Mouse (Mus musculus) G1E (cell line): ENCODE data around the gene Arrb2. TPM values are rescaled to one million over a fixed set of nuclear protein-coding genes. Genes with fewer than 3 reads are reported as not detected.
A peak's percentile ranks its signal among the peaks of the same experiment; 100 is the strongest.

ENCODE experiments used
- ATAC-seq: 2 replicates; pipeline ENCODE4 v1.8.0; 2016; ENCODE audit warnings: mild to moderate bottlenecking; ENCODE audit not compliant: insufficient number of reproducible peaks, poor library complexity, low FRiP score, severe bottlenecking; ENCODE audit errors: extremely low read depth
- DNase-seq: peaks from one replicate; pipeline ENCODE4 v3.0.0; 2012; ENCODE audit warnings: low spot score
- H3K27me3 ChIP-seq: 2 replicates; pipeline ENCODE4 v1.6.1; 2012; ENCODE audit warnings: mild to moderate bottlenecking, low read length, inconsistent platforms; ENCODE audit not compliant: insufficient read depth
- H3K36me3 ChIP-seq: replicated peaks from 2 replicates; pipeline ENCODE3; 2012; ENCODE audit warnings: mild to moderate bottlenecking, inconsistent platforms
- H3K4me1 ChIP-seq: 2 replicates; pipeline ENCODE4 v1.6.1; 2012; ENCODE audit warnings: low read depth, low read length, inconsistent platforms, mixed read lengths; ENCODE audit not compliant: insufficient read depth
- H3K4me3 ChIP-seq: 2 replicates; pipeline ENCODE4 v1.5.1; 2012; ENCODE audit warnings: low read depth, mild to moderate bottlenecking, inconsistent platforms, low read length, moderate library complexity, mixed read lengths
- H3K9me3 ChIP-seq: replicated peaks from 2 replicates; pipeline ENCODE4 v1.6.1; 2012; ENCODE audit warnings: inconsistent platforms
- CTCF ChIP-seq: IDR thresholded peaks from 2 replicates; pipeline ENCODE4 v1.5.1; 2012; ENCODE audit warnings: low read depth, low read length, inconsistent platforms, mixed read lengths
- GATA1 ChIP-seq: IDR thresholded peaks from 2 replicates; pipeline ENCODE4 v1.6.1; 2012; ENCODE audit warnings: borderline replicate concordance, low read length, inconsistent platforms, mixed read lengths
- GATA2 ChIP-seq: IDR thresholded peaks from 2 replicates; pipeline ENCODE4 v1.6.1; 2012; ENCODE audit warnings: low read depth, low read length, inconsistent platforms, borderline replicate concordance
- POLR2AphosphoS5 ChIP-seq: IDR thresholded peaks from 2 replicates; pipeline ENCODE4 v1.6.1; 2012; ENCODE audit warnings: low read depth, low read length, inconsistent platforms; ENCODE audit not compliant: insufficient replicate concordance
- TAL1 ChIP-seq: conservative IDR thresholded peaks from 2 replicates; pipeline ENCODE4 v1.6.1; 2012; ENCODE audit warnings: low read depth, low read length, inconsistent platforms, mixed read lengths
- polyA plus RNA-seq: library from polyadenylated mRNA; stranded (reverse); fragments of >175 nt; gene quantifications from 2 replicates; pipeline ENCODE4 v1.2.3, GENCODE M21; 2012
- total RNA-seq, 2 experiments: library from RNA; stranded (forward) in 1 of 2; stranded (reverse) in 1 of 2; fragments of 200-1000 nt in 1 of 2; fragments of >200 nt in 1 of 2; fragmentation: Nextera tagmentation in 1 of 2; gene quantifications; 2 replicates each; pipeline ENCODE4 v1.2.3; 2014 to 2017

Arrb2 gene
- total RNA-seq (2014; fragmentation: Nextera tagmentation), result 51.7 and 69.3 TPM in 2 replicates
- 97.1 and 114 TPM in 2 replicates for total RNA-seq (2017)
- polyA plus RNA-seq, result 327 and 349 TPM in 2 replicates

DNA sequence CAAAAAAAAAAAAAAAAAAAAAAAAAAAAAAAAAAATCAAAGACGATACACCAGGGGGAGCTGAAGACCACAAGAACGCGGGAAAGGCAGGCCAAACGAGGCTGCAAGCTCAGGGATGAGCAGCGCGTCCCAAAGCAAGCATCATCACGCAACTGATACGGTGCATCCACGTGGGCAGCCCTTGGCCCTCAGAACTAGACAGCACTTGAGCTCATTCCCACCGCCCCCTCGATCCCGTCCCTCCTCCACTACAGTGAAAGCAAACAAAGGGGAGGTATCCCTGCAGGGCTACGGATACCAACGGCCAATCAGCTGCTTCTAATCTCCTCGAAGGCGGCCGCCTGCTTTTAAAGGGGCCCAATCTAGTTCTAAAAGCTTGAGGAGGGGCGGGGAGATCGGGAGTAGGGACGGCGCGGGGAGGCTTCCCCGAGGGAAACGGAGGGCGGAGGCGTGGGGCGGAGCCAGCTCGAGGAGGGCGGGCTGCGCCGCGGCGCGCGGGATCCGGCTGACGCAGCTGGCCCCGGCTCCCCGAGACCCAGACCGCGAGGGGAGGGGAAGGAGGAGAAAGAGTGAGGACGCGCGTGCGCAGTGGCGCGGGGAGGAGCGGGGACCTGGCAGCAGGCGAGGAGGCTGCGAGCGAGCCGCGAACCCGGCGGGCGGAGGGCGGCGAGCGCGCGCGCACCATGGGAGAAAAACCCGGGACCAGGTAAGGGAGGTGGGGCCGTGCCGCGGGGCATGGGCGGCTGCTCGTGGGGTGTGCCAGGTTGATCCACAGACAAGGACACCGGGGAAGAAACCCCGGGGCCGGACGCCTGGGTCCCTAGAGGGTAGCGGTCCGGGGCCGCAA, at the start of gene Arrb2:
Gene Arrb2 (plus strand): TSS at position 588 of the 847 bp plus-strand sequence.
- Histone ChIP-seq H3K36me3 (peaks cover 37% of the 10 kb centered on the region), H3K9me3 (no peaks in the 10 kb centered on the region), H3K4me3 (peak within 1 kb of the TSS; percentile 79), H3K27me3 (peaks cover 7% of the 10 kb centered on the region), H3K4me1 (peaks cover 55% of the 10 kb centered on the region)
- ATAC-seq (peak; percentile 82), DNase-seq (peak; percentile 98)
- TF ChIP-seq TAL1 (no peak), GATA1 (no peak), POLR2AphosphoS5 (no peak), CTCF (no peak), GATA2 (no peak)

GRCm38 (mm10) chr11:70384136-70384535, 48.3 kb upstream of the Arrb2 start:
- no peak for TF ChIP-seq TAL1
- no peak for TF ChIP-seq GATA1
- TF ChIP-seq CTCF, result no peak
- TF ChIP-seq GATA2, result no peak
- TF ChIP-seq POLR2AphosphoS5, result no peak
- H3K27me3 ChIP-seq, result no peaks in the 10 kb centered on the region
- no peaks in the 10 kb centered on the region for H3K9me3 ChIP-seq
- no peak overlapping the region for H3K4me3 ChIP-seq
- DNase-seq, result no peak
- ATAC-seq, result no peak
- H3K36me3 ChIP-seq, result peaks cover 41% of the 10 kb centered on the region
- peaks cover 17% of the 10 kb centered on the region for H3K4me1 ChIP-seq

- no peak for TF ChIP-seq GATA1
- no peak for TF ChIP-seq GATA2
- TF ChIP-seq CTCF, result no peak
- TF ChIP-seq TAL1, result no peak
- TF ChIP-seq POLR2AphosphoS5, result no peak
- no peak overlapping the region for H3K4me3 ChIP-seq
- H3K36me3 ChIP-seq, result peaks cover 59% of the 10 kb centered on the region
- ATAC-seq (no peak), DNase-seq (no peak)
- H3K9me3 ChIP-seq, result no peaks in the 10 kb centered on the region
- H3K4me1 ChIP-seq, result peaks cover 11% of the 10 kb centered on the region
- no peaks in the 10 kb centered on the region for H3K27me3 ChIP-seq
Measured at GRCm38 (mm10) chr11:70387436-70387835, 45.0 kb upstream of the Arrb2 start.

DNA sequence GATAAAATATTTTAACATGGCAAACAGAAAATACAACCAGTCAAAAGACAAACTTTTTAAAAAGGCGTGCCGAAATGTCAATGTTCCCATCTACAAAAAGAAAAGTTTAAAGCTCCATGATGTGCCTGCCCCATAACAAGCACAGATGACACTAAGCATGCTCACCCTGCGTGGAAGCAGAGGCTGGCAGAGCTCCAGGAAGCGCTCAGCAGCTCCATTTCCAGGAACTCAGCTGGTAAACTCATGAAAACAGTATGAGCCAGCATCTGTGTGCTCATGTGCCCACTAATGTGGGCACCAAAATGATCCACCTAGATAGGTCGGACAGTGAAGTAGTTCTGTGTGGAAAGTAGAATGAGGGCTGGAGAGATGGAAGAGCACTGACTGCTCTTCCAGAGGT, 43.0 kb upstream of the Arrb2 start:
- DNase-seq, result no peak
- ATAC-seq, result no peak
- Histone ChIP-seq H3K4me1 (peaks cover 21% of the 10 kb centered on the region), H3K27me3 (no peaks in the 10 kb centered on the region), H3K36me3 (peaks cover 69% of the 10 kb centered on the region), H3K4me3 (no peak overlapping the region), H3K9me3 (no peaks in the 10 kb centered on the region)
- no peak for TF ChIP-seq CTCF
- no peak for TF ChIP-seq POLR2AphosphoS5
- no peak for TF ChIP-seq TAL1
- no peak for TF ChIP-seq GATA2

DNA sequence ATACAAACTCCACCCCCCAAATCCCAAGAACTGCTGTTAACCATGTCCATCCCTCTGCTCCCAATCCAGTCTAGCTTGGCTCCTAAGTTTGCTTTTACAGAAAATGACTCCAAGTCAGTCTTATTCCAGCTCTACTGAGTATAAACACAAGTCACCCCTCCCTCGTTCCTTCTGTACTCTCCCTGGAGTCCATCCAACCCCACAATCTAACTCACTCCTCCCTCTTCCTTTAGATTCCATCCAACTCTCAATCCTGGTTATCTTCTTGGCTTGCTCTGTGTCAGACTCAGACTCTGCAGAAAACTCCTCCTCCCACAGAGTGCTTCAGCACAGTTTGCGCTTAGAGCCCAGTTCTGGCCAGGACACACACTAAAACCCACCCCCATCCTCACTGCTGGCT, 28.8 kb upstream of the Arrb2 start:
- no peaks in the 10 kb centered on the region for H3K27me3 ChIP-seq
- no peak for ATAC-seq
- no peak overlapping the region for H3K4me3 ChIP-seq
- H3K4me1 ChIP-seq, result peaks cover 20% of the 10 kb centered on the region
- peaks cover 97% of the 10 kb centered on the region for H3K36me3 ChIP-seq
- no peak for TF ChIP-seq GATA1
- no peak for TF ChIP-seq GATA2
- TF ChIP-seq TAL1, result no peak
- no peak for TF ChIP-seq POLR2AphosphoS5
- no peak for TF ChIP-seq CTCF
- DNase-seq, result no peak
- no peaks in the 10 kb centered on the region for H3K9me3 ChIP-seq

GRCm38 (mm10) chr11:70409594-70410296, 22.7 kb upstream of the Arrb2 start, which contains the start of gene Pelp1:
Gene Pelp1, minus strand, starts transcription at chr11:70410031.
- peaks cover 40% of the 10 kb centered on the region for H3K36me3 ChIP-seq
- no peak for TF ChIP-seq POLR2AphosphoS5
- no peak for TF ChIP-seq TAL1
- TF ChIP-seq GATA1, result no peak
- TF ChIP-seq GATA2, result no peak
- TF ChIP-seq CTCF, result no peak
- H3K27me3 ChIP-seq, result no peaks in the 10 kb centered on the region
- peaks cover 29% of the 10 kb centered on the region for H3K4me1 ChIP-seq
- DNase-seq (peak; percentile 93), ATAC-seq (peak; percentile 78)
- no peaks in the 10 kb centered on the region for H3K9me3 ChIP-seq
- H3K4me3 ChIP-seq, result peak within 1 kb of the TSS; percentile 96
